Mouse (Mus musculus) forebrain, embryonic 15.5 days (tissue): ENCODE measurements at regions not wholly inside any gene's neighbourhood (a gene's known extent, or its start where the extent isn't known, plus 50 kb on each side); places are given as distances from the start of the nearest gene placed in this dataset.

Experiments used
- ATAC-seq: fragments of 200-750 bp; cut with Nextera tagmentation; replicated peaks from 2 replicates; pipeline ENCODE4 v1.8.0; 2017; ENCODE audit warnings: mild to moderate bottlenecking, moderate TSS enrichment, moderate library complexity
- H3K27ac ChIP-seq: fragments of 300-500 bp; sonication (generic); replicated peaks from 2 replicates; pipeline ENCODE4 v1.5.1; 2015; ENCODE audit warnings: mild to moderate bottlenecking, inconsistent platforms
- H3K27me3 ChIP-seq: fragments of 300-500 bp; sonication (generic); 2 replicates; pipeline ENCODE4 v1.6.1; 2015; ENCODE audit warnings: inconsistent platforms
- H3K36me3 ChIP-seq: fragments of 300-500 bp; sonication (generic); 2 replicates; pipeline ENCODE4 v1.6.1; 2015; ENCODE audit warnings: mild to moderate bottlenecking, inconsistent platforms
- H3K4me1 ChIP-seq: fragments of 300-500 bp; sonication (generic); 2 replicates; pipeline ENCODE4 v1.6.1; 2015; ENCODE audit warnings: inconsistent platforms
- H3K4me2 ChIP-seq: fragments of 300-500 bp; sonication (generic); replicated peaks from 2 replicates; pipeline ENCODE4 v1.6.1; 2015; ENCODE audit warnings: mild to moderate bottlenecking, inconsistent platforms
- H3K4me3 ChIP-seq: fragments of 300-500 bp; sonication (generic); 2 replicates; pipeline ENCODE4 v1.5.1; 2015; ENCODE audit warnings: mild to moderate bottlenecking, inconsistent platforms
- H3K9ac ChIP-seq: fragments of 300-500 bp; sonication (generic); replicated peaks from 2 replicates; pipeline ENCODE4 v1.6.1; 2015; ENCODE audit warnings: mild to moderate bottlenecking, inconsistent platforms
- H3K9me3 ChIP-seq: fragments of 300-500 bp; sonication (generic); 2 replicates; pipeline ENCODE4 v1.6.1; 2016; ENCODE audit warnings: inconsistent platforms
- WGBS: fragments of 180-500 bp; shearing (Covaris S2); methylation state at CpG from one replicate; pipeline ENCODE4 v1.1.7; 2015; ENCODE audit warnings: mixed read lengths; 5-methylcytosine and 5-hydroxymethylcytosine counted together

- 43% methylated on average over 2 of the region's 2 CpGs for WGBS
- ATAC-seq, result no peak
- no peaks in the 10 kb centered on the region for H3K4me1 ChIP-seq
Measured at GRCm38 (mm10) chr9:16994169-16994568, 493.1 kb upstream of the Fat3 start.

GRCm38 (mm10) chr9:16988114-16988513, 487.0 kb upstream of the Fat3 start:
- H3K27me3 ChIP-seq, result no peaks in the 10 kb centered on the region
- H3K4me3 ChIP-seq, result no peak overlapping the region
- H3K27ac ChIP-seq, result no peak overlapping the region
- no peaks in the 10 kb centered on the region for H3K9me3 ChIP-seq
- 43% methylated on average over 3 of the region's 3 CpGs for WGBS
- no peak overlapping the region for H3K4me2 ChIP-seq
- no peaks in the 10 kb centered on the region for H3K36me3 ChIP-seq
- no peak overlapping the region for H3K9ac ChIP-seq
- no peaks in the 10 kb centered on the region for H3K4me1 ChIP-seq
- ATAC-seq, result 0 out of 2 replicates have a peak, but pooled peaks have one; percentile 41

More at GRCm38 (mm10) chr9:16994169-16994568, 493.1 kb upstream of the Fat3 start:
- Histone ChIP-seq H3K4me2 (no peak overlapping the region), H3K27me3 (no peaks in the 10 kb centered on the region), H3K27ac (no peak overlapping the region), H3K36me3 (no peaks in the 10 kb centered on the region), H3K4me3 (no peak overlapping the region), H3K9ac (no peak overlapping the region), H3K9me3 (no peaks in the 10 kb centered on the region)

GRCm38 (mm10) chr9:16977321-16977720, 476.2 kb upstream of the Fat3 start:
- 89% methylated on average over 5 of the region's 5 CpGs for WGBS

GRCm38 (mm10) chr9:16970373-16970772, 469.3 kb upstream of the Fat3 start:
- ATAC-seq, result no peak

More at GRCm38 (mm10) chr9:16977321-16977720, 476.2 kb upstream of the Fat3 start:
- Histone ChIP-seq H3K9me3 (no peaks in the 10 kb centered on the region), H3K4me3 (no peak overlapping the region), H3K27ac (no peak overlapping the region), H3K4me2 (no peak overlapping the region), H3K36me3 (no peaks in the 10 kb centered on the region), H3K9ac (no peak overlapping the region), H3K4me1 (no peaks in the 10 kb centered on the region), H3K27me3 (no peaks in the 10 kb centered on the region)
- no peak for ATAC-seq

GRCm38 (mm10) chr9:16933602-16934001, 432.5 kb upstream of the Fat3 start:
- H3K27ac ChIP-seq, result no peak overlapping the region
- no peak for ATAC-seq
- no peaks in the 10 kb centered on the region for H3K27me3 ChIP-seq
- H3K4me2 ChIP-seq, result no peak overlapping the region
- H3K9me3 ChIP-seq, result no peaks in the 10 kb centered on the region
- no peak overlapping the region for H3K4me3 ChIP-seq
- H3K4me1 ChIP-seq, result no peaks in the 10 kb centered on the region
- WGBS, result 50% methylated on average over 1 of the region's 1 CpGs
- H3K9ac ChIP-seq, result no peak overlapping the region
- H3K36me3 ChIP-seq, result no peaks in the 10 kb centered on the region

More at GRCm38 (mm10) chr9:16970373-16970772, 469.3 kb upstream of the Fat3 start:
- no peaks in the 10 kb centered on the region for H3K4me1 ChIP-seq
- no peaks in the 10 kb centered on the region for H3K9me3 ChIP-seq
- 26% methylated on average over 4 of the region's 4 CpGs for WGBS
- no peaks in the 10 kb centered on the region for H3K27me3 ChIP-seq
- no peak overlapping the region for H3K27ac ChIP-seq
- H3K4me2 ChIP-seq, result no peak overlapping the region
- H3K9ac ChIP-seq, result no peak overlapping the region
- no peaks in the 10 kb centered on the region for H3K36me3 ChIP-seq
- H3K4me3 ChIP-seq, result no peak overlapping the region

GRCm38 (mm10) chr9:16931586-16931985, 430.5 kb upstream of the Fat3 start:
- H3K36me3 ChIP-seq, result no peaks in the 10 kb centered on the region
- no peak overlapping the region for H3K4me3 ChIP-seq
- no peak overlapping the region; the same call in 1 of the 2 replicates for H3K27ac ChIP-seq
- no peak overlapping the region for H3K9ac ChIP-seq
- H3K4me1 ChIP-seq, result no peaks in the 10 kb centered on the region
- no peak overlapping the region for H3K4me2 ChIP-seq
- peak; percentile 89 for ATAC-seq
- no peaks in the 10 kb centered on the region for H3K27me3 ChIP-seq
- no peaks in the 10 kb centered on the region for H3K9me3 ChIP-seq
- 62% methylated on average over 3 of the region's 3 CpGs for WGBS

GRCm38 (mm10) chr9:16926315-16926984, 425.4 kb upstream of the Fat3 start:
- no peaks in the 10 kb centered on the region for H3K27me3 ChIP-seq
- ATAC-seq, result no peak
- H3K4me1 ChIP-seq, result no peaks in the 10 kb centered on the region
- H3K9ac ChIP-seq, result no peak overlapping the region
- 92% methylated on average over 4 of the region's 4 CpGs for WGBS
- no peaks in the 10 kb centered on the region for H3K9me3 ChIP-seq
- no peaks in the 10 kb centered on the region for H3K36me3 ChIP-seq
- no peak overlapping the region for H3K4me2 ChIP-seq
- H3K27ac ChIP-seq, result no peak overlapping the region
- no peak overlapping the region for H3K4me3 ChIP-seq

GRCm38 (mm10) chr9:16925279-16925678, 424.2 kb upstream of the Fat3 start:
- Histone ChIP-seq H3K9me3 (no peaks in the 10 kb centered on the region), H3K4me1 (no peaks in the 10 kb centered on the region), H3K4me3 (no peak overlapping the region), H3K27ac (no peak overlapping the region), H3K4me2 (no peak overlapping the region), H3K27me3 (no peaks in the 10 kb centered on the region), H3K36me3 (no peaks in the 10 kb centered on the region), H3K9ac (no peak overlapping the region)
- ATAC-seq, result no peak
- 96% methylated on average over 2 of the region's 2 CpGs for WGBS

GRCm38 (mm10) chr9:16906155-16906554, 405.1 kb upstream of the Fat3 start:
- ATAC-seq, result no peak
- H3K27me3 ChIP-seq, result no peaks in the 10 kb centered on the region
- no peak overlapping the region for H3K4me2 ChIP-seq
- no peaks in the 10 kb centered on the region for H3K36me3 ChIP-seq
- no peak overlapping the region for H3K27ac ChIP-seq
- H3K4me3 ChIP-seq, result no peak overlapping the region
- no peaks in the 10 kb centered on the region for H3K4me1 ChIP-seq
- H3K9me3 ChIP-seq, result no peaks in the 10 kb centered on the region
- no peak overlapping the region for H3K9ac ChIP-seq

GRCm38 (mm10) chr9:16899060-16899459, 398.0 kb upstream of the Fat3 start:
- H3K27ac ChIP-seq, result no peak overlapping the region
- H3K4me3 ChIP-seq, result no peak overlapping the region
- H3K27me3 ChIP-seq, result no peaks in the 10 kb centered on the region
- H3K36me3 ChIP-seq, result no peaks in the 10 kb centered on the region
- H3K9ac ChIP-seq, result no peak overlapping the region
- H3K9me3 ChIP-seq, result no peaks in the 10 kb centered on the region
- H3K4me1 ChIP-seq, result no peaks in the 10 kb centered on the region
- no peak overlapping the region for H3K4me2 ChIP-seq
- no peak for ATAC-seq
- 86% methylated on average over 2 of the region's 2 CpGs for WGBS

- H3K4me3 ChIP-seq, result no peak overlapping the region
- H3K27ac ChIP-seq, result no peak overlapping the region
- 0 out of 2 replicates have a peak, but pooled peaks cover 4% of the 10 kb centered on the region for H3K4me1 ChIP-seq
- H3K27me3 ChIP-seq, result no peaks in the 10 kb centered on the region
- WGBS, result 30% methylated on average over 10 of the region's 10 CpGs
- no peaks in the 10 kb centered on the region for H3K36me3 ChIP-seq
- no peaks in the 10 kb centered on the region for H3K9me3 ChIP-seq
- no peak overlapping the region for H3K4me2 ChIP-seq
- 0 out of 2 replicates have a peak, but pooled peaks have one; percentile 35 for ATAC-seq
- H3K9ac ChIP-seq, result no peak overlapping the region
Measured at GRCm38 (mm10) chr9:16852458-16853026, 351.5 kb upstream of the Fat3 start.

GRCm38 (mm10) chr9:16808494-16808893, 307.4 kb upstream of the Fat3 start:
- H3K36me3 ChIP-seq, result no peaks in the 10 kb centered on the region
- H3K4me1 ChIP-seq, result no peaks in the 10 kb centered on the region
- H3K9me3 ChIP-seq, result no peaks in the 10 kb centered on the region
- H3K4me3 ChIP-seq, result no peak overlapping the region
- H3K27ac ChIP-seq, result no peak overlapping the region
- no peaks in the 10 kb centered on the region for H3K27me3 ChIP-seq
- H3K9ac ChIP-seq, result no peak overlapping the region
- WGBS, result 75% methylated on average over 2 of the region's 2 CpGs
- no peak overlapping the region for H3K4me2 ChIP-seq
- no peak for ATAC-seq

GRCm38 (mm10) chr9:16772867-16773266, 271.8 kb upstream of the Fat3 start:
- no peak for ATAC-seq
- H3K4me1 ChIP-seq, result no peaks in the 10 kb centered on the region
- no peak overlapping the region for H3K4me2 ChIP-seq
- H3K27me3 ChIP-seq, result no peaks in the 10 kb centered on the region
- no peak overlapping the region for H3K4me3 ChIP-seq
- H3K9me3 ChIP-seq, result no peaks in the 10 kb centered on the region
- no peak overlapping the region for H3K9ac ChIP-seq
- H3K36me3 ChIP-seq, result no peaks in the 10 kb centered on the region
- H3K27ac ChIP-seq, result no peak overlapping the region
